Mouse (Mus musculus): ENCODE results near the gene Gm28048.

DNA sequence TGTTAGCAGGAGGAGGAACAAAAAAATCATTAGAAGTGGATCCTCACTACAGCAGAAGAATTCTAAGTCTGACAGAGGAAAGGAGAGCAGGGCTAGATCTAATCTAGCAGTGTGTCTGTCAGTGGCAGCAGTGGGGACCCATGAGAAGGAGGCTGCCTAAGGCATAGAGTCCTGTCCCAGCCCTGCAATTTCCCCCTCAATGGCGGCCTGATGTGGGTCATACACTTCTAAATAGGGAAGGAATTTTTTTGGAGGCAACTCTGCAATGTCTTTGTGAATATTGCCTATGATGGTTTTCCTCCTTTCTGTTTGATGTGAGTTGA is 188.0 kb downstream of the Gm28048 start:
- TF ChIP-seq POLR2A (IDR thresholded peaks at IDR 0.05; ENCODE audit: borderline replicate concordance, extremely low read depth, insufficient read depth, insufficient read length, poor library complexity, severe bottlenecking) = no peak
- TF ChIP-seq CTCF (IDR thresholded peaks at IDR 0.05; ENCODE audit: borderline replicate concordance, extremely low read depth, insufficient read depth, insufficient read length) = no peak
